Mouse (Mus musculus) embryonic fibroblast, embryonic 13.5 days (primary cell): ENCODE results near the gene H2al1h.

Experiments
- CTCF ChIP-seq: IDR thresholded peaks from 2 replicates; pipeline ENCODE4 v1.5.1; 2011; ENCODE audit warnings: mild to moderate bottlenecking, control low read depth, low read length, moderate library complexity, borderline replicate concordance; ENCODE audit not compliant: insufficient read depth
- POLR2A ChIP-seq: IDR thresholded peaks from 2 replicates; pipeline ENCODE4 v1.6.1; 2011; ENCODE audit warnings: low read depth, mild to moderate bottlenecking, control low read depth, low read length, moderate library complexity

DNA sequence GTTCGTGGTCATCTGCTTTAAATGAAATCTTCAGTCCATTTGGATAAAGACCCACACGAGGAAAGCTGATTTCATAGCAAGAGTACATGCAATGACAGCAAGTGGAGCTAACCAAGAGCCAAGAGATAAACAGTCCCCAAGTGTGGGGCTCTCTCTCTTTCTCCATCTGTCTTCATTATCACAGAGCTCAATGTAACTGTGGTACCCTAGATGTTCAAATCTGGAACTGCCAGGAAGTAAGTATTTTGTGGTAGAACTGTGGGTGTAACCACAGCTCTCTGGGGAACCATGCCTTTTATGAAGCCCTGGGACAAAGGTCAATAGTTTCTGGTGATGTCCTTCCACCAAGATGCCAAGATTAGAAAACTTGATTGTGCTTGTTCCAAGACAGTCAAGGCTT, 40.6 kb upstream of the H2al1h start:
- TF ChIP-seq CTCF (no peak), POLR2A (no peak)
